In genomic region chr8:84715893-84716468, GRCm38 (mm10) we compare ENCODE assay signal across 11 mouse cellular contexts. TPM values are rescaled to one million over a fixed set of nuclear protein-coding genes. Genes with fewer than 3 reads are reported as not detected.
DNase-seq lines count a peak whose midpoint lies in the region; ATAC-seq and TF ChIP-seq lines count a peak whose summit lies in the region.
"Had no signal": no experiment of that assay in that cellular context is flagged by ENCODE, and none has a peak within 500 bp of the region (broad histone marks: within the 10 kb centered on the region; RNA-seq: fewer than 3 reads in every experiment).

No protein-coding gene starts in this region.

- WGBS in lung, embryonic 15.5 days: 33% methylated on average over 27 of the region's 27 CpGs
- WGBS in liver, embryonic 11.5 days: 28% methylated on average over 27 of the region's 27 CpGs
- 52% methylated on average over 27 of the region's 27 CpGs for WGBS in stomach, postnatal 0 days

- H3K36me3 ChIP-seq in lung, embryonic 15.5 days: peaks cover 46% of the 10 kb centered on the region
- no peaks in the 10 kb centered on the region for H3K36me3 ChIP-seq in liver, embryonic 11.5 days (ENCODE audit: control insufficient read depth, insufficient read depth, low read length)
- H3K36me3 ChIP-seq in stomach, postnatal 0 days (ENCODE audit: control insufficient read depth, insufficient read depth, low read length): peaks cover 32% of the 10 kb centered on the region

- 0 out of 2 replicates have a peak overlapping the region, but pooled peaks have one; percentile 6 for H3K27ac ChIP-seq in lung, embryonic 15.5 days
- no peak overlapping the region for H3K27ac ChIP-seq in liver, embryonic 11.5 days (ENCODE audit: low read depth, low read length)
- no peak overlapping the region for H3K27ac ChIP-seq in stomach, postnatal 0 days (replicated peaks)

- no peak overlapping the region; the same call in 1 of the 2 replicates for H3K9ac ChIP-seq in lung, embryonic 15.5 days
- peak overlapping the region; percentile 3; the same call in 1 of the 2 replicates for H3K9ac ChIP-seq in liver, embryonic 11.5 days (ENCODE audit: low read depth, low read length)
- H3K9ac ChIP-seq in stomach, postnatal 0 days (ENCODE audit: low read length): peak overlapping the region; percentile 35; the same call in 1 of the 2 replicates

- H3K27me3 ChIP-seq in lung, embryonic 15.5 days: no peaks in the 10 kb centered on the region
- H3K27me3 ChIP-seq in liver, embryonic 11.5 days (replicated peaks; ENCODE audit: control insufficient read depth, insufficient read depth, low read length): peaks cover 61% of the 10 kb centered on the region
- no peaks in the 10 kb centered on the region for H3K27me3 ChIP-seq in stomach, postnatal 0 days (ENCODE audit: control insufficient read depth, insufficient read depth, low read length)

- no peak for TF ChIP-seq EP300 in stomach, postnatal 0 days (optimal IDR thresholded peaks at IDR 0.05)

- no peak for TF ChIP-seq CTCF in stomach, postnatal 0 days (IDR thresholded peaks at IDR 0.05; ENCODE audit: low read depth)

- H3K4me3 ChIP-seq in lung, embryonic 15.5 days: no peak overlapping the region
- 0 out of 2 replicates have a peak overlapping the region, but pooled peaks have one; percentile 17 for H3K4me3 ChIP-seq in liver, embryonic 11.5 days (ENCODE audit: low read depth, low read length)
- no peak overlapping the region for H3K4me3 ChIP-seq in stomach, postnatal 0 days (ENCODE audit: low read depth, low read length)

- H3K4me1 ChIP-seq in lung, embryonic 15.5 days: peaks cover 64% of the 10 kb centered on the region
- H3K4me1 ChIP-seq in liver, embryonic 11.5 days (replicated peaks; ENCODE audit: control insufficient read depth, insufficient read depth, low read length): peaks cover 13% of the 10 kb centered on the region
- H3K4me1 ChIP-seq in stomach, postnatal 0 days (replicated peaks; ENCODE audit: control insufficient read depth, insufficient read depth): peaks cover 11% of the 10 kb centered on the region

- peak; percentile 48 to 65 for DNase-seq in cerebellum, postnatal 10 days
- DNase-seq in cerebellum, postnatal 14 days: no peak
- DNase-seq in lung, postnatal 14 days: no peak
- DNase-seq in liver, embryonic 11.5 days (ENCODE audit: low spot score): no peak
- DNase-seq in stomach, postnatal 0 days (ENCODE audit: low spot score): no peak
- no peak for DNase-seq in adrenal gland, adult (ENCODE audit: inconsistent age in 2 of 2, low spot score in 1 of 2)
- no peak for DNase-seq in right cerebral cortex, postnatal 10 days (ENCODE audit: low spot score in 2 of 2)
- DNase-seq: cerebellum, adult 2 months; gastrocnemius, postnatal 36 days; layer of hippocampus, adult 9-11 months had no signal

- H3K4me2 ChIP-seq in lung, embryonic 15.5 days: no peak overlapping the region
- H3K4me2 ChIP-seq in liver, embryonic 11.5 days: peak overlapping the region; percentile 38
- H3K4me2 ChIP-seq in stomach, postnatal 0 days (replicated peaks; ENCODE audit: low read depth): no peak overlapping the region

- no peak for ATAC-seq in lung, embryonic 15.5 days (ENCODE audit: borderline replicate concordance, extremely low read depth, low FRiP score, low TSS enrichment)
- ATAC-seq in liver, embryonic 11.5 days (replicated peaks; ENCODE audit: low FRiP score): no peak
- ATAC-seq in stomach, postnatal 0 days (ENCODE audit: low FRiP score, low TSS enrichment): no peak

- no peaks in the 10 kb centered on the region for H3K9me3 ChIP-seq in lung, embryonic 15.5 days
- no peaks in the 10 kb centered on the region for H3K9me3 ChIP-seq in liver, embryonic 11.5 days (ENCODE audit: control insufficient read depth, low read length)
- no peaks in the 10 kb centered on the region for H3K9me3 ChIP-seq in stomach, postnatal 0 days (ENCODE audit: control insufficient read depth, low read length)

RNA-seq across cellular contexts. Expression of gene G430095P16Rik, which starts 6.8 kb away (rescaled TPM):
- polyA plus RNA-seq in lung, embryonic 15.5 days (2015; fragmentation: Nextera tagmentation; extraction: Ambion mirVana): 3.4 and 4.4 TPM in 2 replicates
- polyA plus RNA-seq in liver, embryonic 11.5 days (2014; fragmentation: Nextera tagmentation; extraction: Ambion mirVana): 11.8 and 12.3 TPM in 2 replicates
- polyA plus RNA-seq in stomach, postnatal 0 days (2015; fragmentation: Nextera tagmentation; extraction: Ambion mirVana): 1.7 and 2.0 TPM in 2 replicates

RNA-seq across cellular contexts. Expression of gene Lyl1, which starts 14.7 kb away (rescaled TPM):
- polyA plus RNA-seq in lung, embryonic 15.5 days (2015; fragmentation: Nextera tagmentation; extraction: Ambion mirVana): 11.9 and 12.1 TPM in 2 replicates
- 67.9 and 68.6 TPM in 2 replicates for polyA plus RNA-seq in liver, embryonic 11.5 days (2014; fragmentation: Nextera tagmentation; extraction: Ambion mirVana)
- 4.0 and 4.3 TPM in 2 replicates for polyA plus RNA-seq in stomach, postnatal 0 days (2015; fragmentation: Nextera tagmentation; extraction: Ambion mirVana)

RNA-seq across cellular contexts. Expression of gene Nacc1, which starts 28.3 kb away (rescaled TPM):
- 20.2 and 21.6 TPM in 2 replicates for polyA plus RNA-seq in lung, embryonic 15.5 days (2015; fragmentation: Nextera tagmentation; extraction: Ambion mirVana)
- 23.0 and 25.2 TPM in 2 replicates for polyA plus RNA-seq in liver, embryonic 11.5 days (2014; fragmentation: Nextera tagmentation; extraction: Ambion mirVana)
- polyA plus RNA-seq in stomach, postnatal 0 days (2015; fragmentation: Nextera tagmentation; extraction: Ambion mirVana): 6.8 and 8.3 TPM in 2 replicates

RNA-seq across cellular contexts. Expression of gene Trmt1, which starts 29.9 kb away (rescaled TPM):
- 57.5 and 58.4 TPM in 2 replicates for polyA plus RNA-seq in lung, embryonic 15.5 days (2015; fragmentation: Nextera tagmentation; extraction: Ambion mirVana)
- 94.1 and 95.6 TPM in 2 replicates for polyA plus RNA-seq in liver, embryonic 11.5 days (2014; fragmentation: Nextera tagmentation; extraction: Ambion mirVana)
- polyA plus RNA-seq in stomach, postnatal 0 days (2015; fragmentation: Nextera tagmentation; extraction: Ambion mirVana): 45.1 and 49.9 TPM in 2 replicates

RNA-seq across cellular contexts. Expression of gene Ier2, which starts 53.3 kb away (rescaled TPM):
- polyA plus RNA-seq in lung, embryonic 15.5 days (2015; fragmentation: Nextera tagmentation; extraction: Ambion mirVana): 91.2 and 92.0 TPM in 2 replicates
- polyA plus RNA-seq in liver, embryonic 11.5 days (2014; fragmentation: Nextera tagmentation; extraction: Ambion mirVana): 46.5 and 50.1 TPM in 2 replicates
- polyA plus RNA-seq in stomach, postnatal 0 days (2015; fragmentation: Nextera tagmentation; extraction: Ambion mirVana): 82.8 and 86.6 TPM in 2 replicates

Comparison
In these comparisons a context has a peak if more than half of its experiments do, and no peak if none do; other contexts are left out.
1. DNase-seq: peak in cerebellum, postnatal 10 days (2 of 2); none in cerebellum, postnatal 14 days (0 of 2), lung, postnatal 14 days (single experiment), liver, embryonic 11.5 days (single experiment), stomach, postnatal 0 days (single experiment), adrenal gland, adult (0 of 2) and right cerebral cortex, postnatal 10 days (0 of 2).